Mouse (Mus musculus): Measurements from ENCODE around the gene Rd3. TPM values are rescaled to one million over a fixed set of nuclear protein-coding genes. Genes with fewer than 3 reads are reported as not detected.

Rd3 gene
- total RNA-seq, 1 experiment from 2014 or later = not detected

GRCm38 (mm10) chr1:191963948-191964772, 13.0 kb upstream of the Rd3 start:
- peak; percentile 92 for DNase-seq

DNA sequence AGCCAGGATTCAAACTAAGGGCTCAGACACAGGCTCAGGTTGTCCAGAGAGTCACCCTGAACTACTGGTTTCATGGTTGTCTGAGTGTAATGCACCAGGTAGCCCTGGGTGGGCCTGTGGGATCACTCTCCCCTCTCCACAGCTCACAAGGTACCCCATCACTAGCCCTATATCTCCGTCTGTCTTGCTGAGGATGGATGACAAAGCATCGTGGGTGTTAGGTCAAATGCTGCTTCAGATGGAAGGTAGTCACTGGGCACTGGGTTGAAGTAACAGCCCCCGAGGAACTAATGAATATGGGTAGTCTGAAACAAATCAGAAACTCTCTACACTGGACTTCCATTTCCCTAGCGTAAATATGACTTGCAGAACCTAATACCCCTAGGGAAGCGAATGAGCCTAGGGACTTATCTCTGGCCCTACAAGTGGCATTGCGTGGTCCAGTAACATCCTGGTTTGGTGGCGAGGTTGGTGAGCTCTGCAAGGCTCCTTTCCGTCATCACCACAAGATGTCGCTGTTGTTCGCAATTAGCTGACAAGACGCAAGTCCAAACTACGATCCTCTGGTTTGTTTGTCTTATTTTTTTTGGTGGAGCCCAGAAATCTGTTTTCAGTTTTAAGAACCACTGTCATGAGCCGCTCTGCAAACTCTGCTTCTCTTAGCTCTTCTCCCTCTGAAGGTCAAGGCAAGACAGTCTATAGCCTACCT, 12.2 kb upstream of the Rd3 start:
- DNase-seq = peak; percentile 88

DNA sequence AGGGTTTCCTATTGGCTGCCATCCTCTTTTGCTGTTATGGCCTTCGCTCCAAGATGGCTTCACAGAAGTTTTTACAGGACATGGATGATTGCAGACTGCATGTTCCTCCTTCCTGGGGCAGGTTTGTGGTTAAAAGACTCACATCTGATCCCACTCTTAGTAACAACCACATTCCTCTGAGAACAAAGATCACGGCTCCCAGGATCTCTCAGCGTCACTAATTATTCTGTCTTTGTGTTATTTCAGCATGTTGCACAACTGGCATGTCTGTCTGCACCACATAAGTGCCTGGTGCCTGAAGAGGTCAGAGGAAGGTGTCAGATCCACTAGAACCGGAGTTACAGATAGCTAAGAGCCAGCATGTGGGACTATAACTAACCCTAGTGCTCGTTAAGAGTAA, 7.2 kb upstream of the Rd3 start:
- no peak for DNase-seq

DNA sequence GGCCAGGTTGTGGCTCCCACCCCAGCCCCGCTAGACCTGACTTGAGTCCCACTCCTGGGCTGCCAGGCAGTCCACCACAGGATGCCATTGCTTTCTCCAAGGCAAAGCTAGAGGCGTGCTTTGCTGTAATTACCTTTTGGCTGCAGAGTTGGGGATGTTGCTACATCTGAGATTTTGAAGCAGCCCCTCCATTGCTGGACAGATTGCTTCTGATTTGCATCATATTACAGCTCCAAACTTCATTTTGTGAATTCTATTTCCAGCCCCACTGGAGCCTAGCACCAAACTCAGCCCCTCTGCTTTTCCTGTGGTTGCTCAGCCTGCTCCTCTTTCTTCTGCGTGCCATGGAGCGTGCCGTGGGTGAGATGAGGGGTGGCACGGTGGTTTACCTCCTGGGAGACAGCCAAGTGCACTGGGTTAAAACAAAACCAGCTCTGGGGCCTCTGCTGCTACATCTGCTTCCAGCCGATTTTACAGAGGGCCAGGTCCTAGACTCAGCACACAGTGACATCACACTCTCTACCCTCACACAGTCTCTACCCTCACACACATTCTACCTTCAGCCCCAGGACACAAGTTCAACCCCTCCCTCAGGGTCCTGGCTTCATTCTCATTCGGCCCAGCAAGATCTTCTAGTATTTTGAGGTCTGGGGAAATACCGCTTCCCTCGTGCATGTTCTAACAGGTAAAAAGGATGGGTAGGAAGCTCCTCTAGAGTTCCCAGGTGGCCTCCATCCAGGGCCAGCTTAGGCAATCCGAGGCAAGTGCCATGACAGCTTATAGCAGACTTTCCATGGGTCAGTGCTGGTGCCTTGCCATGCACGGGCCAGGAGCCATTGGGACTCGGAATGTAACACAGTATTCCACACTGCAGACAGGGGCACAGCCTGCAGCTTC, 2.4 kb upstream of the Rd3 start:
- DNase-seq = no peak

GRCm38 (mm10) chr1:191981426-191982102, 4.4 kb downstream of the Rd3 start:
- peak; percentile 64 for DNase-seq

DNA sequence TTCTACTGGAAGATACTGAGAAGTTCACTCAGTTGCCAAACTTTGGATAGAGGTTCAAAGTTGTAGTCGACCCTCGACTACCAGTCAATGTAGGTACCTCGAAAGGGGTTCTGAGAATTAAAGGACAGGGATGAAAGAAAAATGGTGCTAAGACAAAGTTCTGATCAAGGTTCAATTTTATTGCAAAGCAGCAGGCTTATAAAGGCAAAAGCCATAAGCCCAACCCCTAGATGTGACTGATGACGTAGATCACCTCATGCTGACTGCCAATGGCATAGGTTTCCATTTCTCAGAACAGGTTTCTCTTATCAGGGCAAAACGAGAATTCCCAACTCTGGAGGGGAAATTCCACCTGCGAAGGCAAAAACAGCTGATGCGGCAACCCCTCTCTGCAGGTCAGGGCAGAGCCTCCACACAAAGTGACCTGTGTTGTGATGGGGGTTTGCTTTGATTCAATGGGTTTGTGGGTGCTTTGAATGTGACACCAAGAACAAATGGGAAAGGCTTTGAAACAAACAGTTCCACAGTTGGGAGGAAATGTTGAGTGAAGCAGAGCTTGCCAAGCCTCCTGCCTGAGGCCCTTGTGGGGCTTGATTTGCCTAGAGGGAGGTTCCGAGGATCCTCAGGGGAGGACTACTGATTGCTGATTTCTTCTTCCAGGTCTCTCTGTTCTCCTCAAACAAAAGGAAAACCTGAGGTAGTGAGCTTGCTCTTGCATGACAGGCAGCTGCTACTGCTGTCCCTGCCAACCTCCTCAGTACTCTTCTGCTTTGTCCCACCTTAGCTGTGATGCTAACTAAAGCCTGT, 9.7 kb downstream of the Rd3 start:
- no peak for DNase-seq

DNA sequence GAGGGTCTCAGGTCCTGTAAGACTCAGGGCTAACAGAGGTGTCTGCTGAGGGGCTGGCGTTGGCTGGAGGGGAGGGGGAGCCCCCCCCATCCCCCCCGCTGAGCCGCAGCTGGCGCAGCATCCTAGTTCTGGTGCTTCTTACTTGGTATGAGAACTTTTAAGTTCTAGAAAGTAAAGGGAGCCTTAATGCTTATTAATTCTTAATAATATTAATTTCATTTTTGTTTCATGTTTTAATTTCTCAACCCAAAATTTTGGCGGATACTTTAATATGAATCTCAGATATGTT, 10.3 kb downstream of the Rd3 start:
- no peak for DNase-seq

GRCm38 (mm10) chr1:191988646-191989045, 11.5 kb downstream of the Rd3 start:
- DNase-seq = no peak

DNA sequence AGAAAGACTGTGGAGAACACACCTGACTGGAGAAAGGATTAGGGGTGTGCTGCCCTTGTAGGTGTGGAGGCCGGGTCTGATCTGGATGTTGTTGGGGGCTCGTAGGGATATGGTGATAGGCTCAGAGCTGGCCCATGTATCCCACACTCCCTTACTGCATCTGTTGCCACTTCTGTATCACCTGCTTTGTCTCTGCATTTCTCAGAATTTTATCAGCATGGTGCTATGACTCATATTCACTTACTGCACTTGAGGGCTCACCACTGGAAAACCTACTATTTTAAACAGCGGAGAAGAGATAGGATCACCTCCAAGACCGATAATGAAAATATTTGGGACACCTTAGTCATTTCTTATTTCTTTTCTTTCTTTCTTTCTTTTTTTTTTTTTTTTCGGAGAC, 11.9 kb downstream of the Rd3 start:
- no peak for DNase-seq

DNA sequence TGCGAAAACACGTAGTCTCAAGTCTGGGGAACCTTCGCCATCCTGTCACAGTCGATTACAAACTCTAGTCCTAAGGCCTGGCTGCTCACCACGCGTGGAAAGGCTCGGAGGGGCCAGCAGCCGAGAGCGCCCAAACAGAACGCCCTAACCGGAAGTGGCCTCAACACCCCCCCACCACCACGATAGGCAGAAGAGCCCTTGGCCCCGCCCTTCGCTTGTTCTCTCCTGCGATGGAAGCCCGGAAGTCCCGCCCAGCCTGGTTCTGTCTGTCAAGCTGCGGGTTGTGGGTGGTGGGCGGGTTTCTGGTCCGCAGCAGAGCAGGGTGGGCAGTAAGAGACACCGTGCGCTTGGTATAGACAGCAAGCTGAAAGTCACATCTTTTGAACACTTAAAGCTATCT, 12.8 kb downstream of the Rd3 start:
- DNase-seq = peak; percentile 97

DNA sequence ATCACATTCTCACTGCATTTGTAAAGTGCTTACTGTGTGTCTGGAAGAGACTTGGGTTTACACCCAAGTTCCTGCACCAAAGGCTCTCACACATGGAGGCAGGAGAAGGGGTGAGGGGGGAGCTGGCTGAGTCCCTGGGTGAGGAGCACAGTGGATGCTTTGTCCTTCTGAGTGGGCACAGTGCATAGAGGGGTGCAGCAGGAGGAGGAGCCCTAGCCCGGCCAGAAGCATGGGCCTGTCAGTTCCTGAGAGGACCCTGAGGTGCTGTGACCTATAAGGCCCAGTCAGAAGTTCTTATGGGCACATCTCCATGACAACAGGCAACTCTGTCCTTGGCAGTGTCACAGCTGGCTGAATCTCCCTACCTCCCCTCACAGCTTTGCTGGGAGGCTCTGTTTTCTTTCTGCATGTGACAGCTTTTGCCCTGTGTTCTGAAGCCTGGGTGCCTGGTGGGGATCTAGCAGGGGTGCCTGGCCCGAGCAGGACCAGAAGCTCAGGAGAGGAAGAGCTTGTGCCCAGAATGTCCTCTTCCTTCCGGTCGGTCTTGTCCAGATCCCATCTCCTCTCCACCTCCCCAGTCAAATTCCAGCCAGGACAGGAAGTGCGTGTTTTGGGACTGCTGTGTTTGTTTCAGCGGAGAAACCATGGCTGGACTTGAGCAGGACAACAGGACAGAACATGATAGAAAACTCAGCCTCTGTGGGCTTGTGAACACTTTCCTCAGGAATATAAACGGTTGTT, 15.0 kb downstream of the Rd3 start:
- DNase-seq = peak; percentile 50

- no peak for DNase-seq
These were observed 17.3 kb downstream of the Rd3 start for GRCm38 (mm10) chr1:191994476-191994875.

GRCm38 (mm10) chr1:191995488-191995887, 18.3 kb downstream of the Rd3 start:
- peak; percentile 78 for DNase-seq

GRCm38 (mm10) chr1:191995916-191996315, 18.7 kb downstream of the Rd3 start:
- peak; percentile 25 for DNase-seq

DNA sequence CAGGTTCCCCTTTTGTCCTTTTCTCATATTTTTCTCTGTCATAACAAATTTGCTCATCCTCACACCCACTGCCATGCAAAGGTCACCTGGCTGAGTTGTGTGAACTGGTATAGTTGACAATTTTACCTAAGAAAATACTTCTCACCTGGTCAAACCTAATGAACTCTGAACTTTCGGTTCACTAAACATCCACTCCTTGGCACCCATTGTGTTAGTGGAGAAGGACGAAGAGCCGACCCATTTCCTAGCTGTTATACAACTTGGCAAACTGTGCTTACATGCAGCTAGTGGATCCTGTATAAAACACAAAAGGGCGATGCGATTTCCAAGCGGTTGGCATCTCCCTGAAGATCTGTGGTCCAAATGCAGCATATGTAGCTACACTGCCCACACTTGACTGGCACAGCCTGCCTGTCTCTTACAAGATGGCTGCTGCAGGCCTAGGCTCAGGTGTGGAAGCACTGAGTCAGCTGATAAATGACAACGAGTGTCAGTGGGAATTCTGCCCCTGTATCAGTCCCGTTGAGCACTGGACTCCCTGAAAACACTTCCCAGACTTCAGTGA, 19.5 kb downstream of the Rd3 start:
- no peak for DNase-seq

GRCm38 (mm10) chr1:191999022-191999421, 21.9 kb downstream of the Rd3 start:
- DNase-seq = no peak

All from adrenal gland, postnatal 14 days (tissue).